Mouse (Mus musculus): ENCODE measurements around the gene Aipl1. TPM values are rescaled to one million over a fixed set of nuclear protein-coding genes. Genes with fewer than 3 reads are reported as not detected.

Aipl1 gene
- polyA plus RNA-seq, 1 experiment = 0.38 TPM

DNA sequence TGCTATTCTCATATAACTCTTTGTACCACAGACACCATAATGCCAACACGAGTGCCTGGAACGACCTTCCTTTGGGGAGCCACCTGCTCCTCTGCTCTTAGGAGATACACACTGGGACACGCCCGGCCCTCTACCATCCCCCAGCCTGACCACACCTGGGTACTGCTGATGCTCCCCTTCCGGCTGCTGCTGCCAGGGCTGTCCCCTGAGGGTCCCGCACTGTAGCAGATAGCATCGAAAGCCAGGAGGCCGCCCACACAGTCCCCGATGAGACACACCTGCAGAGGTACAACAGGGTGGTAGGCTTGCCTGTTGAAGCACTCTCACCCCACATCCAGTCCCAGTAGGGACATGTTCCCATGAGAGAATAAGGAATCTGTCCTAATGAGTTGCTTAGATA is 33.4 kb upstream of the Aipl1 start:
- H3K4me3 ChIP-seq = no peak overlapping the region
- no peak overlapping the region for H3ac ChIP-seq (ENCODE audit: control insufficient read depth, insufficient read length)
- H3K36me3 ChIP-seq (ENCODE audit: control insufficient read depth, insufficient read depth) = no peaks in the 10 kb centered on the region
- H3K79me2 ChIP-seq (ENCODE audit: control insufficient read depth, insufficient read depth) = no peaks in the 10 kb centered on the region
- no peak for TF ChIP-seq MAX (IDR thresholded peaks at IDR 0.05; ENCODE audit: low read depth)
- TF ChIP-seq TCF12 (IDR thresholded peaks at IDR 0.05; ENCODE audit: insufficient read depth, poor library complexity, severe bottlenecking) = no peak
- no peak for TF ChIP-seq CEBPB (IDR thresholded peaks at IDR 0.05; ENCODE audit: insufficient read depth, poor library complexity, severe bottlenecking)
- no peak for TF ChIP-seq MYOG (IDR thresholded peaks at IDR 0.05; ENCODE audit: control insufficient read depth in 1 of 3, insufficient read depth in 1 of 3, insufficient read length in 2 of 3, low read depth in 2 of 3)
- TF ChIP-seq USF1 (IDR thresholded peaks at IDR 0.05; ENCODE audit: low read depth) = no peak
- TF ChIP-seq POLR2AphosphoS2 (IDR thresholded peaks at IDR 0.05; ENCODE audit: insufficient read length, low read depth) = no peak
- no peak for TF ChIP-seq REST (IDR thresholded peaks at IDR 0.05; ENCODE audit: insufficient read depth, insufficient read length)
- TF ChIP-seq TCF3 (IDR thresholded peaks at IDR 0.05; ENCODE audit: insufficient read length, low read depth) = no peak
- H3K27me3 ChIP-seq (ENCODE audit: control insufficient read depth, insufficient read depth, insufficient read length) = no peaks in the 10 kb centered on the region
- no peak overlapping the region for H3K4me2 ChIP-seq (ENCODE audit: low read depth)

GRCm38 (mm10) chr11:72068026-72068425 is 30.7 kb upstream of the Aipl1 start:
- Histone ChIP-seq H3K4me3 (no peak overlapping the region), H3K79me2 (ENCODE audit: control insufficient read depth, insufficient read depth) (no peaks in the 10 kb centered on the region), H3K36me3 (ENCODE audit: control insufficient read depth, insufficient read depth) (no peaks in the 10 kb centered on the region), H3K27me3 (ENCODE audit: control insufficient read depth, insufficient read depth, insufficient read length) (no peaks in the 10 kb centered on the region), H3K4me2 (ENCODE audit: low read depth) (no peak overlapping the region), H3ac (ENCODE audit: control insufficient read depth, insufficient read length) (no peak overlapping the region)
- TF ChIP-seq MYOD1 (IDR thresholded peaks at IDR 0.05; ENCODE audit: control insufficient read depth in 1 of 3, insufficient read length in 2 of 3, low read depth in 2 of 3) = no peak
- TF ChIP-seq MAX (IDR thresholded peaks at IDR 0.05; ENCODE audit: low read depth) = no peak
- TF ChIP-seq CEBPB (IDR thresholded peaks at IDR 0.05; ENCODE audit: insufficient read depth, poor library complexity, severe bottlenecking) = no peak
- TF ChIP-seq TCF12 (IDR thresholded peaks at IDR 0.05; ENCODE audit: insufficient read depth, poor library complexity, severe bottlenecking) = no peak
- TF ChIP-seq E2F4 (IDR thresholded peaks at IDR 0.05; ENCODE audit: insufficient read depth) = no peak
- no peak for TF ChIP-seq USF1 (IDR thresholded peaks at IDR 0.05; ENCODE audit: low read depth)
- no peak for TF ChIP-seq TCF3 (IDR thresholded peaks at IDR 0.05; ENCODE audit: insufficient read length, low read depth)
- no peak for TF ChIP-seq MYOG (IDR thresholded peaks at IDR 0.05; ENCODE audit: control insufficient read depth in 1 of 3, insufficient read depth in 1 of 3, insufficient read length in 2 of 3, low read depth in 2 of 3)
- no peak for TF ChIP-seq REST (IDR thresholded peaks at IDR 0.05; ENCODE audit: insufficient read depth, insufficient read length)
- no peak for TF ChIP-seq POLR2A (IDR thresholded peaks at IDR 0.05; ENCODE audit: insufficient read length, low read depth)
- no peak for TF ChIP-seq POLR2AphosphoS2 (IDR thresholded peaks at IDR 0.05; ENCODE audit: insufficient read length, low read depth)
- no peak for TF ChIP-seq SRF (IDR thresholded peaks at IDR 0.05; ENCODE audit: control insufficient read depth, insufficient read length, low read depth)

- Histone ChIP-seq H3K4me2 (ENCODE audit: low read depth) (no peak overlapping the region), H3ac (ENCODE audit: control insufficient read depth, insufficient read length) (no peak overlapping the region), H3K36me3 (ENCODE audit: control insufficient read depth, insufficient read depth) (no peaks in the 10 kb centered on the region), H3K4me3 (no peak overlapping the region), H3K27me3 (ENCODE audit: control insufficient read depth, insufficient read depth, insufficient read length) (no peaks in the 10 kb centered on the region), H3K79me2 (ENCODE audit: control insufficient read depth, insufficient read depth) (no peaks in the 10 kb centered on the region)
- no peak for TF ChIP-seq CEBPB (IDR thresholded peaks at IDR 0.05; ENCODE audit: insufficient read depth, poor library complexity, severe bottlenecking)
Measured at GRCm38 (mm10) chr11:72067326-72067725, 30.0 kb upstream of the Aipl1 start.

DNA sequence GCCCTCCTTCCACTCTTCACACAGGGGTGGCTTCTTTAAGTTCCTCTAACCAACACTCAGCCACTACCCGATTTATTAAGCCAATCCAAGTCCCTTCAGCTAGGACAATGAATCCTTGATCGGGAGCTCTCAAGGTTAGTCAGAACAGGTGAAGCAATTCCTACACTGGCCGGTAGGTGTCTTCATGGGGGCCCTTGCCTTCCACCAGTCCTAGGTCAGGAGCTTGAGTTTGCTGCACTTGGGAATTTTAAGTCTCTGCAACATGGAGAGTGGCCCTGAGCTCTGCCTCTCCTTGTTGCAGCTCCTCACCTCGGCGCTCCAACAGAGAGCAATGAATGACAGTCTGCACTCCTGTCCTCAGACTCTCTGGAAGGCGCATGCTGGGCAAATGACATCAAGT is 29.0 kb upstream of the Aipl1 start:
- no peak overlapping the region for H3K4me2 ChIP-seq (ENCODE audit: low read depth)
- H3ac ChIP-seq (ENCODE audit: control insufficient read depth, insufficient read length) = no peak overlapping the region
- TF ChIP-seq TCF3 (IDR thresholded peaks at IDR 0.05; ENCODE audit: insufficient read length, low read depth) = no peak
- no peak for TF ChIP-seq REST (IDR thresholded peaks at IDR 0.05; ENCODE audit: insufficient read depth, insufficient read length)
- no peak for TF ChIP-seq USF1 (IDR thresholded peaks at IDR 0.05; ENCODE audit: low read depth)
- TF ChIP-seq TCF12 (IDR thresholded peaks at IDR 0.05; ENCODE audit: insufficient read depth, poor library complexity, severe bottlenecking) = no peak
- TF ChIP-seq POLR2A (IDR thresholded peaks at IDR 0.05; ENCODE audit: insufficient read length, low read depth) = no peak
- no peak for TF ChIP-seq MYOG (IDR thresholded peaks at IDR 0.05; ENCODE audit: control insufficient read depth in 1 of 3, insufficient read depth in 1 of 3, insufficient read length in 2 of 3, low read depth in 2 of 3)
- TF ChIP-seq POLR2AphosphoS2 (IDR thresholded peaks at IDR 0.05; ENCODE audit: insufficient read length, low read depth) = no peak
- no peak for TF ChIP-seq SRF (IDR thresholded peaks at IDR 0.05; ENCODE audit: control insufficient read depth, insufficient read length, low read depth)
- TF ChIP-seq MYOD1 (IDR thresholded peaks at IDR 0.05; ENCODE audit: control insufficient read depth in 1 of 3, insufficient read length in 2 of 3, low read depth in 2 of 3) = no peak
- no peak for TF ChIP-seq MAX (IDR thresholded peaks at IDR 0.05; ENCODE audit: low read depth)
- no peak for TF ChIP-seq CEBPB (IDR thresholded peaks at IDR 0.05; ENCODE audit: insufficient read depth, poor library complexity, severe bottlenecking)
- TF ChIP-seq E2F4 (IDR thresholded peaks at IDR 0.05; ENCODE audit: insufficient read depth) = no peak
- H3K36me3 ChIP-seq (ENCODE audit: control insufficient read depth, insufficient read depth) = no peaks in the 10 kb centered on the region
- no peaks in the 10 kb centered on the region for H3K27me3 ChIP-seq (ENCODE audit: control insufficient read depth, insufficient read depth, insufficient read length)
- H3K79me2 ChIP-seq (ENCODE audit: control insufficient read depth, insufficient read depth) = no peaks in the 10 kb centered on the region
- no peak overlapping the region for H3K4me3 ChIP-seq

DNA sequence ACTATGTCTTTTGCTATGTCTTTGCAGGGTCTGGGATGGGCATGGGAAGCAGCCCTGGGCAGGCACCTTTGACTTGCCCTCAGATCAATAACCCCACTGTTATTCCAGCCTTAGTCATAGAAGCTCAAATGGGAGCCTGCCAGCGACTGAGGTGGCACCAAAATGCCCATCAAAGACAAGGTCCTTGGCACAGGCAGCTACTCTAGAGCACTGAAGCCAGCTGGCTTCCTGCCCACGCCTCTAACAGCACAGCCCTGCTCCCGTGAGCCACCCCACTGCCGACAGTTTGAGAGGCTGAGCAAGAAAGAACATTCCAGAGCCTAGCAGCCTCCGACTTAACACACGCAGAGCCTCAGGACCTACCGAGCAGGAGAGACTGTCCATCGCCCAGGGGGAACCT is 27.8 kb upstream of the Aipl1 start:
- Histone ChIP-seq H3K36me3 (ENCODE audit: control insufficient read depth, insufficient read depth) (no peaks in the 10 kb centered on the region), H3ac (ENCODE audit: control insufficient read depth, insufficient read length) (no peak overlapping the region), H3K4me3 (no peak overlapping the region), H3K4me2 (ENCODE audit: low read depth) (no peak overlapping the region), H3K79me2 (ENCODE audit: control insufficient read depth, insufficient read depth) (no peaks in the 10 kb centered on the region), H3K27me3 (ENCODE audit: control insufficient read depth, insufficient read depth, insufficient read length) (no peaks in the 10 kb centered on the region)
- TF ChIP-seq TCF3 (IDR thresholded peaks at IDR 0.05; ENCODE audit: insufficient read length, low read depth) (no peak), REST (IDR thresholded peaks at IDR 0.05; ENCODE audit: insufficient read depth, insufficient read length) (no peak), POLR2A (IDR thresholded peaks at IDR 0.05; ENCODE audit: insufficient read length, low read depth) (no peak), E2F4 (IDR thresholded peaks at IDR 0.05; ENCODE audit: insufficient read depth) (no peak), POLR2AphosphoS2 (IDR thresholded peaks at IDR 0.05; ENCODE audit: insufficient read length, low read depth) (no peak), MYOG (IDR thresholded peaks at IDR 0.05; ENCODE audit: control insufficient read depth in 1 of 3, insufficient read depth in 1 of 3, insufficient read length in 2 of 3, low read depth in 2 of 3) (no peak), USF1 (IDR thresholded peaks at IDR 0.05; ENCODE audit: low read depth) (no peak), CEBPB (IDR thresholded peaks at IDR 0.05; ENCODE audit: insufficient read depth, poor library complexity, severe bottlenecking) (no peak)
